Comparison of ENCODE assay signal across 15 mouse cellular contexts in the genomic region with DNA sequence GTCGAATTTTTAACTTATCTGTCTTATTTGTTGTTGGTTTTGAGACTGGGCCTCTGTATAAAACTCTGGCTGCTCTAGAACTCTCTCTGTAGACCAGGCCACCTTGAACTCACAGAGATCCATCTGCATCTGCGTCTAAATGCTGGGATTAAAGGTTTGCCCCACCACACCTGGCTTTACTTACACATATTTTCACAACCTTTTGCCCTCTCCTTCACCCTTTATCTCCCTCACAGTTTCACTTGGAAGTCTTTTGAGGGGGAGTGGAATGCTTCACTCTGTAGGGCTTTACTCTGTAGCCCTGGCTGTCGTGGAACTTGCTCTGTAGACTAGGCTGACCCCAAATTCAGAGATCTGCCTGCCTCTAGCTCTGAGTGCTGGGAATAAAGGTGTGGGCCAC.
"Had no signal": no experiment of that assay in that cellular context is flagged by ENCODE, and none has a peak within 500 bp of the region (broad histone marks: within the 10 kb centered on the region; RNA-seq: fewer than 3 reads in every experiment).

No protein-coding gene starts in this region.

- H3K4me2 ChIP-seq: neural tube, embryonic 15.5 days; stomach, embryonic 15.5 days had no signal

- H3K4me1 ChIP-seq: neural tube, embryonic 15.5 days; stomach, embryonic 15.5 days had no signal

- H3K27me3 ChIP-seq: neural tube, embryonic 15.5 days; stomach, embryonic 15.5 days had no signal

- H3K4me3 ChIP-seq: neural tube, embryonic 15.5 days; stomach, embryonic 15.5 days had no signal

- H3K9ac ChIP-seq: neural tube, embryonic 15.5 days; stomach, embryonic 15.5 days had no signal

- H3K27ac ChIP-seq: neural tube, embryonic 15.5 days; stomach, embryonic 15.5 days; stomach, postnatal 0 days had no signal

- DNase-seq: retina, postnatal 1 day; right cerebral cortex, adult 18-20 months; right cerebral cortex, postnatal 14 days; right cerebral cortex, postnatal 25 days; right cerebral cortex, postnatal 4 days; spleen, adult 18-20 months; thymus, adult 18-20 months; thymus, adult 2 months; thymus, postnatal 14 days; thymus, postnatal 25 days; thymus, postnatal 36 days; thymus, postnatal 4 days had no signal

- H3K9me3 ChIP-seq: neural tube, embryonic 15.5 days; stomach, embryonic 15.5 days had no signal
